Mouse (Mus musculus) small intestine, adult 2 months (tissue): ENCODE results near the gene Klhl26.

Experiments used
- CTCF ChIP-seq: fragments of 200-500 bp; IDR thresholded peaks from 2 replicates; pipeline ENCODE4 v1.5.1; 2012; ENCODE audit warnings: low read depth, mild to moderate bottlenecking, control low read depth, inconsistent platforms, low read length, moderate library complexity, mixed read lengths; ENCODE audit not compliant: insufficient replicate concordance, insufficient read length; ENCODE audit errors: extremely low read depth
- POLR2A ChIP-seq: fragments of 200-500 bp; IDR thresholded peaks from 2 replicates; pipeline ENCODE4 v1.6.1; 2012; ENCODE audit warnings: low read depth, mild to moderate bottlenecking, control low read depth, inconsistent platforms, low read length, moderate library complexity

DNA sequence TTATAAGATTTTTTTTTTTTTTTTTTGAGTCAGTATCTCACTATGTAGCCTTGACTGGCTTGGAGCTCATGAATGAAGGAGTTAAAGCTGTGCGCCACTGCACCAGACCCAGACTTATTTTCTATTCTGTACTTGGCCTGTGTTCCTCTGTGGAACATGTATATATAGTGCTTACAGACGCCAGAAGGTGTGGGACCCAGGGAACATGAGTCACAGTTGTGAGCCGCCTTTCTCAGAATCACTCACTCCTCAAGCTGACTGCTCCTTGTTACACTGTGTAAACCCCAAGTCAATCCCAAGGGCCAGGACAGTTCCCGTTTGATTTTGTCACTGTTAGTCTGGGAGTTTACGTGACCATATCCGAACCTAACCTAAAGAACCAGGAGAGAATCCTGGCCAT is 42.3 kb upstream of the Klhl26 start:
- no peak for TF ChIP-seq CTCF
- TF ChIP-seq POLR2A, result no peak
